Mouse (Mus musculus): ENCODE data around the gene Ube2a.
A peak's percentile ranks its signal among the peaks of the same experiment; 100 is the strongest.
"Not testable (repeated sequence)": the region's sequence is repeated elsewhere in the genome, so short reads cannot be mapped to it uniquely, and the experiment has no call there.

Gene Ube2a

GRCm38 (mm10) chrX:36873765-36874164 is at the start of gene Ube2a, which contains the start of gene C330007P06Rik:
Ube2a (plus strand) TSS chrX:36873900.
C330007P06Rik (minus strand) TSS chrX:36874111.
- no peak for DNase-seq (ENCODE audit: low spot score)

GRCm38 (mm10) chrX:36823932-36824711 is 49.6 kb upstream of the Ube2a start:
- DNase-seq (ENCODE audit: low spot score) = no peak

GRCm38 (mm10) chrX:36825032-36825431 is 48.7 kb upstream of the Ube2a start:
- no peak for DNase-seq (ENCODE audit: low spot score)

GRCm38 (mm10) chrX:36826873-36827272 is 46.8 kb upstream of the Ube2a start:
- DNase-seq (ENCODE audit: low spot score) = no peak

GRCm38 (mm10) chrX:36830271-36830670 is 43.4 kb upstream of the Ube2a start:
- peak; percentile 58 for DNase-seq (ENCODE audit: low spot score)

GRCm38 (mm10) chrX:36831632-36832031 is 42.1 kb upstream of the Ube2a start:
- no peak for DNase-seq (ENCODE audit: low spot score)

GRCm38 (mm10) chrX:36833397-36834084 is 40.2 kb upstream of the Ube2a start:
- DNase-seq (ENCODE audit: low spot score) = peak; percentile 81

GRCm38 (mm10) chrX:36837069-36837676 is 36.5 kb upstream of the Ube2a start:
- DNase-seq (ENCODE audit: low spot score) = no peak

- no peak for DNase-seq (ENCODE audit: low spot score)
These were observed 34.3 kb upstream of the Ube2a start for GRCm38 (mm10) chrX:36839391-36839790.

GRCm38 (mm10) chrX:36841698-36842097 is 32.0 kb upstream of the Ube2a start:
- DNase-seq (ENCODE audit: low spot score) = no peak

GRCm38 (mm10) chrX:36843346-36843990 is 30.2 kb upstream of the Ube2a start:
- peak; percentile 40 for DNase-seq (ENCODE audit: low spot score)

GRCm38 (mm10) chrX:36847152-36847551 is 26.5 kb upstream of the Ube2a start:
- no peak for DNase-seq (ENCODE audit: low spot score)

GRCm38 (mm10) chrX:36852631-36853030 is 21.1 kb upstream of the Ube2a start:
- DNase-seq (ENCODE audit: low spot score) = no peak

- peak; percentile 83 for DNase-seq (ENCODE audit: low spot score)
These were observed 9.7 kb upstream of the Ube2a start for GRCm38 (mm10) chrX:36863766-36864608.

- DNase-seq (ENCODE audit: low spot score) = no peak
These were observed 8.9 kb upstream of the Ube2a start for GRCm38 (mm10) chrX:36864609-36865328.

GRCm38 (mm10) chrX:36870372-36870771 is 3.3 kb upstream of the Ube2a start:
- DNase-seq (ENCODE audit: low spot score) = no peak

GRCm38 (mm10) chrX:36874178-36874696 is 537 bp downstream of the Ube2a start:
- DNase-seq (ENCODE audit: low spot score) = peak; percentile 91

GRCm38 (mm10) chrX:36874704-36875128 is 1.0 kb downstream of the Ube2a start:
- peak; percentile 41 for DNase-seq (ENCODE audit: low spot score)

- DNase-seq (ENCODE audit: low spot score) = peak; percentile 39
These were observed 11.0 kb downstream of the Ube2a start for GRCm38 (mm10) chrX:36884719-36885118.

- not testable (repeated sequence) for DNase-seq (ENCODE audit: low spot score)
These were observed 25.2 kb downstream of the Ube2a start for GRCm38 (mm10) chrX:36898931-36899330.
